Mouse (Mus musculus) lung, adult 2 months (tissue): ENCODE results near the gene Trim28. TPM values are rescaled to one million over a fixed set of nuclear protein-coding genes. Genes with fewer than 3 reads are reported as not detected.

Source experiments
- DNase-seq: peaks from one replicate; pipeline ENCODE4 v3.0.0; 2022
- H3K4me1 ChIP-seq: fragments of 200-500 bp; 2 replicates; pipeline ENCODE4 v1.6.1; 2011; ENCODE audit warnings: low read length; ENCODE audit not compliant: control insufficient read depth, insufficient read depth
- H3K4me3 ChIP-seq: fragments of 200-500 bp; replicated peaks from 2 replicates; pipeline ENCODE3; 2011; ENCODE audit warnings: low read depth, mild to moderate bottlenecking, control low read depth, low read length; ENCODE audit errors: extremely low read depth
- CTCF ChIP-seq: fragments of 200-500 bp; IDR thresholded peaks from 2 replicates; pipeline ENCODE4 v1.5.1; 2011; ENCODE audit warnings: mild to moderate bottlenecking, low read length, control low read depth; ENCODE audit not compliant: insufficient read depth
- POLR2A ChIP-seq: fragments of 200-500 bp; IDR thresholded peaks from 2 replicates; pipeline ENCODE4 v1.6.1; 2011; ENCODE audit warnings: low read depth, mild to moderate bottlenecking, control low read depth, low read length, borderline replicate concordance; ENCODE audit errors: extremely low read depth
- WGBS: fragments of 180-500 bp; shearing (Covaris S2); methylation state at CpG from one replicate; pipeline ENCODE4 v1.1.7; 2018; 5-methylcytosine and 5-hydroxymethylcytosine counted together
- polyA plus RNA-seq: library from polyadenylated mRNA; depleted of rRNA; stranded (reverse); fragments of >200 nt; gene quantifications from 2 replicates; pipeline ENCODE4 v1.2.3, GENCODE M21; 2012

Gene Trim28
- polyA plus RNA-seq, 1 experiment: 214 TPM

- peak within 1 kb of the TSS; percentile 61 for H3K4me3 ChIP-seq
- no peaks in the 10 kb centered on the region; the same call in 1 of the 2 replicates for H3K4me1 ChIP-seq
- no peak for DNase-seq
- TF ChIP-seq POLR2A (no peak), CTCF (no peak)
- 12% methylated on average over 26 of the region's 26 CpGs for WGBS
Measured at GRCm38 (mm10) chr7:13010005-13010908, 11.3 kb downstream of the Trim28 start, which contains the start of gene Zbtb45. Gene Zbtb45, minus strand, starts transcription at chr7:13010034.

GRCm38 (mm10) chr7:13013671-13014070, 14.8 kb downstream of the Trim28 start:
- H3K4me1 ChIP-seq: no peaks in the 10 kb centered on the region; the same call in 1 of the 2 replicates
- no peak overlapping the region for H3K4me3 ChIP-seq
- DNase-seq: no peak
- TF ChIP-seq CTCF: no peak
- TF ChIP-seq POLR2A: no peak
- WGBS: 71% methylated on average over 4 of the region's 4 CpGs

GRCm38 (mm10) chr7:13014275-13014839, 15.4 kb downstream of the Trim28 start:
- no peaks in the 10 kb centered on the region; the same call in 1 of the 2 replicates for H3K4me1 ChIP-seq
- H3K4me3 ChIP-seq: no peak overlapping the region
- TF ChIP-seq POLR2A (no peak), CTCF (no peak)
- no peak for DNase-seq
- WGBS: 50% methylated on average over 6 of the region's 6 CpGs

- Histone ChIP-seq H3K4me1 (no peaks in the 10 kb centered on the region; the same call in 1 of the 2 replicates), H3K4me3 (no peak overlapping the region)
- TF ChIP-seq POLR2A (no peak), CTCF (no peak)
- 81% methylated on average over 1 of the region's 1 CpGs for WGBS
- no peak for DNase-seq
Measured at GRCm38 (mm10) chr7:13015217-13015616, 16.3 kb downstream of the Trim28 start.

- H3K4me3 ChIP-seq: peak overlapping the region; percentile 42
- 5% methylated on average over 31 of the region's 31 CpGs for WGBS
- peak; percentile 66 for DNase-seq
Measured at GRCm38 (mm10) chr7:13022773-13023535, 24.0 kb downstream of the Trim28 start.

GRCm38 (mm10) chr7:13023928-13024731, 25.2 kb downstream of the Trim28 start:
- Histone ChIP-seq H3K4me1 (peaks cover 8% of the 10 kb centered on the region), H3K4me3 (peak overlapping the region; percentile 95)
- WGBS: under 1% methylated on average over 82 of the region's 95 CpGs
- no peak for TF ChIP-seq CTCF
- peak; percentile 84 for TF ChIP-seq POLR2A
- peak; percentile 97 for DNase-seq

More at GRCm38 (mm10) chr7:13022773-13023535, 24.0 kb downstream of the Trim28 start:
- TF ChIP-seq CTCF (no peak), POLR2A (no peak)
- peaks cover 8% of the 10 kb centered on the region for H3K4me1 ChIP-seq

GRCm38 (mm10) chr7:13024805-13025204, 25.9 kb downstream of the Trim28 start:
- Histone ChIP-seq H3K4me3 (peak overlapping the region; percentile 80), H3K4me1 (peaks cover 8% of the 10 kb centered on the region)
- TF ChIP-seq CTCF (no peak), POLR2A (no peak)
- peak; percentile 64 for DNase-seq
- under 1% methylated on average over 43 of the region's 44 CpGs for WGBS

GRCm38 (mm10) chr7:13025511-13026112, 26.7 kb downstream of the Trim28 start:
- H3K4me3 ChIP-seq: no peak overlapping the region
- TF ChIP-seq POLR2A (no peak), CTCF (no peak)
- peaks cover 8% of the 10 kb centered on the region for H3K4me1 ChIP-seq
- 33% methylated on average over 4 of the region's 4 CpGs for WGBS
- no peak for DNase-seq
